Mouse (Mus musculus) hindbrain, postnatal 0 days (tissue): ENCODE measurements at regions not wholly inside any gene's neighbourhood (a gene's known extent, or its start where the extent isn't known, plus 50 kb on each side); places are given as distances from the start of the nearest gene placed in this dataset.

Source experiments
- ATAC-seq: fragments of 200-750 bp; cut with Nextera tagmentation; 2 replicates; pipeline ENCODE4 v1.8.0; 2017; ENCODE audit warnings: mild to moderate bottlenecking, moderate TSS enrichment, moderate library complexity
- DNase-seq: peaks from one replicate; pipeline ENCODE4 v3.0.0-alpha.2; 2015; ENCODE audit warnings: low spot score
- H3K27ac ChIP-seq: fragments of 300-500 bp; sonication (generic); 2 replicates; pipeline ENCODE4 v1.5.1; 2014; ENCODE audit warnings: mild to moderate bottlenecking
- H3K27me3 ChIP-seq: fragments of 300-500 bp; sonication (generic); 2 replicates; pipeline ENCODE4 v1.6.1; 2014; ENCODE audit warnings: low read length, mixed read lengths; ENCODE audit not compliant: insufficient read depth
- H3K36me3 ChIP-seq: fragments of 300-500 bp; sonication (generic); 2 replicates; pipeline ENCODE4 v1.6.1; 2014; ENCODE audit warnings: low read length, mixed read lengths; ENCODE audit not compliant: insufficient read depth
- H3K4me1 ChIP-seq: fragments of 300-500 bp; sonication (generic); 2 replicates; pipeline ENCODE4 v1.6.1; 2014; ENCODE audit warnings: antibody characterized with exemption, low read length, mixed read lengths; ENCODE audit not compliant: insufficient read depth
- H3K4me2 ChIP-seq: fragments of 300-500 bp; sonication (generic); 2 replicates; pipeline ENCODE4 v1.6.1; 2014; ENCODE audit warnings: low read depth, mild to moderate bottlenecking, low read length, moderate library complexity, mixed read lengths
- H3K4me3 ChIP-seq: fragments of 300-500 bp; sonication (generic); 2 replicates; pipeline ENCODE4 v1.5.1; 2014; ENCODE audit warnings: low read length
- H3K9ac ChIP-seq: fragments of 300-500 bp; sonication (generic); replicated peaks from 2 replicates; pipeline ENCODE4 v1.6.1; 2014; ENCODE audit warnings: mild to moderate bottlenecking, low read length, moderate library complexity, mixed read lengths
- H3K9me3 ChIP-seq: fragments of 300-500 bp; sonication (generic); 2 replicates; pipeline ENCODE4 v1.6.1; 2016; ENCODE audit warnings: low read length, mixed read lengths
- CTCF ChIP-seq: IDR thresholded peaks from 2 replicates; pipeline ENCODE4 v1.5.1; 2016; ENCODE audit warnings: antibody characterized with exemption, control low read depth, low read depth
- WGBS: fragments of 180-500 bp; shearing (Covaris S2); extraction: QIAGEN DNeasy Blood & Tissue Kit; methylation state at CpG from one replicate; pipeline ENCODE4 v1.1.7; 2014; 5-methylcytosine and 5-hydroxymethylcytosine counted together

GRCm38 (mm10) chr6:99786977-99787376 lies 60.8 kb upstream of the Prok2 start:
- Histone ChIP-seq H3K36me3 (no peaks in the 10 kb centered on the region), H3K4me2 (no peak overlapping the region), H3K27me3 (no peaks in the 10 kb centered on the region), H3K4me3 (no peak overlapping the region), H3K4me1 (no peaks in the 10 kb centered on the region), H3K9me3 (no peaks in the 10 kb centered on the region), H3K9ac (no peak overlapping the region), H3K27ac (no peak overlapping the region)
- TF ChIP-seq CTCF: no peak
- DNase-seq (no peak), ATAC-seq (no peak)
- whole genome bisulfite sequencing: 86% methylated on average over 7 of the region's 7 CpGs

- H3K4me1 ChIP-seq: no peaks in the 10 kb centered on the region
- H3K27ac ChIP-seq: no peak overlapping the region
- H3K27me3 ChIP-seq: no peaks in the 10 kb centered on the region
- no peaks in the 10 kb centered on the region for H3K36me3 ChIP-seq
- no peaks in the 10 kb centered on the region for H3K9me3 ChIP-seq
- ATAC-seq: no peak
- H3K4me3 ChIP-seq: no peak overlapping the region
- DNase-seq: no peak
- H3K4me2 ChIP-seq: no peak overlapping the region
- TF ChIP-seq CTCF: no peak
- H3K9ac ChIP-seq: no peak overlapping the region
- 86% methylated on average over 6 of the region's 6 CpGs for WGBS
Observed at GRCm38 (mm10) chr6:99785212-99785611, 59.0 kb upstream of the Prok2 start.

- TF ChIP-seq CTCF: no peak
- Histone ChIP-seq H3K36me3 (no peaks in the 10 kb centered on the region), H3K4me1 (no peaks in the 10 kb centered on the region), H3K4me2 (no peak overlapping the region), H3K9ac (no peak overlapping the region), H3K27ac (no peak overlapping the region), H3K9me3 (no peaks in the 10 kb centered on the region), H3K27me3 (no peaks in the 10 kb centered on the region), H3K4me3 (no peak overlapping the region)
- DNase-seq (no peak), ATAC-seq (no peak)
- WGBS: 90% methylated on average over 3 of the region's 3 CpGs
Observed at GRCm38 (mm10) chr6:99784804-99785203, 58.6 kb upstream of the Prok2 start.

GRCm38 (mm10) chr6:99784285-99784684 lies 58.1 kb upstream of the Prok2 start:
- DNase-seq: no peak

GRCm38 (mm10) chr6:99782996-99783395 lies 56.8 kb upstream of the Prok2 start:
- Histone ChIP-seq H3K4me1 (no peaks in the 10 kb centered on the region), H3K4me2 (no peak overlapping the region), H3K36me3 (no peaks in the 10 kb centered on the region), H3K9ac (no peak overlapping the region), H3K9me3 (no peaks in the 10 kb centered on the region), H3K27ac (no peak overlapping the region), H3K4me3 (no peak overlapping the region), H3K27me3 (no peaks in the 10 kb centered on the region)
- peak; percentile 63 for TF ChIP-seq CTCF
- 81% methylated on average over 2 of the region's 2 CpGs for WGBS
- ATAC-seq (no peak), DNase-seq (no peak)

More at GRCm38 (mm10) chr6:99784285-99784684, 58.1 kb upstream of the Prok2 start:
- H3K9ac ChIP-seq: no peak overlapping the region
- H3K4me1 ChIP-seq: no peaks in the 10 kb centered on the region
- H3K27me3 ChIP-seq: no peaks in the 10 kb centered on the region
- TF ChIP-seq CTCF: no peak
- no peak overlapping the region for H3K4me3 ChIP-seq
- no peaks in the 10 kb centered on the region for H3K36me3 ChIP-seq
- no peak overlapping the region for H3K4me2 ChIP-seq
- 53% methylated on average over 8 of the region's 8 CpGs for WGBS
- ATAC-seq: no peak
- H3K27ac ChIP-seq: no peak overlapping the region
- no peaks in the 10 kb centered on the region for H3K9me3 ChIP-seq
